Mouse (Mus musculus) hindbrain, embryonic 12.5 days (tissue): Measurements from ENCODE around the gene Soga1. TPM values are rescaled to one million over a fixed set of nuclear protein-coding genes. Genes with fewer than 3 reads are reported as not detected.
A peak's percentile ranks its signal among the peaks of the same experiment; 100 is the strongest.

Experiments used
- ATAC-seq: fragments of 200-750 bp; cut with Nextera tagmentation; 2 replicates; pipeline ENCODE4 v1.8.0; 2017; ENCODE audit warnings: moderate TSS enrichment; ENCODE audit not compliant: low FRiP score
- H3K27ac ChIP-seq: fragments of 300-500 bp; sonication (generic); 2 replicates; pipeline ENCODE4 v1.5.1; 2016; ENCODE audit warnings: mild to moderate bottlenecking
- H3K27me3 ChIP-seq: fragments of 300-500 bp; sonication (generic); 2 replicates; pipeline ENCODE4 v1.6.1; 2016; ENCODE audit warnings: mild to moderate bottlenecking
- H3K36me3 ChIP-seq: fragments of 300-500 bp; sonication (generic); 2 replicates; pipeline ENCODE4 v1.6.1; 2016; ENCODE audit warnings: mild to moderate bottlenecking
- H3K4me1 ChIP-seq: fragments of 300-500 bp; sonication (generic); 2 replicates; pipeline ENCODE4 v1.6.1; 2016
- H3K4me2 ChIP-seq: fragments of 300-500 bp; sonication (generic); replicated peaks from 2 replicates; pipeline ENCODE4 v1.6.1; 2016; ENCODE audit warnings: mild to moderate bottlenecking
- H3K4me3 ChIP-seq: fragments of 300-500 bp; sonication (generic); 2 replicates; pipeline ENCODE4 v1.5.1; 2016; ENCODE audit warnings: mild to moderate bottlenecking
- H3K9ac ChIP-seq: fragments of 300-500 bp; sonication (generic); 2 replicates; pipeline ENCODE4 v1.6.1; 2016; ENCODE audit warnings: mild to moderate bottlenecking, moderate library complexity
- H3K9me3 ChIP-seq: fragments of 300-500 bp; sonication (generic); replicated peaks from 2 replicates; pipeline ENCODE4 v1.6.1; 2016; ENCODE audit warnings: mild to moderate bottlenecking
- WGBS: fragments of 180-500 bp; shearing (Covaris S2); methylation state at CpG from one replicate; pipeline ENCODE4 v1.1.7; 2016; 5-methylcytosine and 5-hydroxymethylcytosine counted together
- polyA plus RNA-seq: library from polyadenylated mRNA; unstranded; fragments of >200 nt; fragmentation: Nextera tagmentation; extraction: Ambion mirVana; gene quantifications from 2 replicates; pipeline ENCODE4 v1.2.1, GENCODE M21; 2016

Soga1 gene
- polyA plus RNA-seq, 1 experiment from 2014 or later: 8.6 TPM

GRCm38 (mm10) chr2:156990727-156991431 lies 88.2 kb downstream of the Soga1 start:
- H3K9me3 ChIP-seq: no peaks in the 10 kb centered on the region
- peaks cover 8% of the 10 kb centered on the region for H3K4me1 ChIP-seq
- no peaks in the 10 kb centered on the region for H3K27me3 ChIP-seq
- ATAC-seq: no peak; the same call in 1 of the 2 replicates
- peak overlapping the region; percentile 91 for H3K4me2 ChIP-seq
- H3K36me3 ChIP-seq: 0 out of 2 replicates have a peak, but pooled peaks cover 3% of the 10 kb centered on the region
- peak overlapping the region; percentile 89 for H3K4me3 ChIP-seq
- WGBS: 3% methylated on average over 16 of the region's 16 CpGs
- H3K9ac ChIP-seq: peak overlapping the region; percentile 88
- H3K27ac ChIP-seq: no peak overlapping the region

GRCm38 (mm10) chr2:156987316-156987715 lies 91.7 kb downstream of the Soga1 start:
- no peaks in the 10 kb centered on the region for H3K36me3 ChIP-seq
- H3K9me3 ChIP-seq: no peaks in the 10 kb centered on the region
- no peak overlapping the region for H3K4me2 ChIP-seq
- H3K4me3 ChIP-seq: no peak overlapping the region
- no peaks in the 10 kb centered on the region for H3K27me3 ChIP-seq
- no peak for ATAC-seq
- H3K27ac ChIP-seq: no peak overlapping the region
- WGBS: 62% methylated on average over 3 of the region's 3 CpGs
- H3K9ac ChIP-seq: no peak overlapping the region
- peaks cover 8% of the 10 kb centered on the region for H3K4me1 ChIP-seq

GRCm38 (mm10) chr2:156982864-156983263 lies 96.2 kb downstream of the Soga1 start:
- Histone ChIP-seq H3K4me1 (no peaks in the 10 kb centered on the region), H3K4me2 (no peak overlapping the region), H3K27ac (no peak overlapping the region), H3K27me3 (no peaks in the 10 kb centered on the region), H3K9ac (no peak overlapping the region), H3K9me3 (no peaks in the 10 kb centered on the region), H3K36me3 (no peaks in the 10 kb centered on the region), H3K4me3 (no peak overlapping the region)
- no peak for ATAC-seq
- WGBS: 81% methylated on average over 2 of the region's 2 CpGs

GRCm38 (mm10) chr2:156981291-156981690 lies 97.8 kb downstream of the Soga1 start:
- Histone ChIP-seq H3K27ac (no peak overlapping the region), H3K36me3 (no peaks in the 10 kb centered on the region), H3K9ac (no peak overlapping the region), H3K4me2 (no peak overlapping the region), H3K27me3 (no peaks in the 10 kb centered on the region), H3K4me1 (no peaks in the 10 kb centered on the region), H3K4me3 (no peak overlapping the region), H3K9me3 (no peaks in the 10 kb centered on the region)
- ATAC-seq: no peak
- WGBS: 88% methylated on average over 4 of the region's 4 CpGs

- H3K4me1 ChIP-seq: no peaks in the 10 kb centered on the region
- H3K36me3 ChIP-seq: no peaks in the 10 kb centered on the region
- H3K27me3 ChIP-seq: no peaks in the 10 kb centered on the region
- H3K4me3 ChIP-seq: no peak overlapping the region
- no peak overlapping the region for H3K9ac ChIP-seq
- ATAC-seq: no peak
- H3K9me3 ChIP-seq: no peaks in the 10 kb centered on the region
- H3K4me2 ChIP-seq: no peak overlapping the region
- no peak overlapping the region for H3K27ac ChIP-seq
- WGBS: 82% methylated on average over 2 of the region's 2 CpGs
Measured at GRCm38 (mm10) chr2:156980059-156980458, 99.0 kb downstream of the Soga1 start.

GRCm38 (mm10) chr2:156976711-156977110 lies 102.3 kb downstream of the Soga1 start:
- H3K27me3 ChIP-seq: no peaks in the 10 kb centered on the region
- H3K36me3 ChIP-seq: no peaks in the 10 kb centered on the region
- peak overlapping the region; percentile 44; the same call in 1 of the 2 replicates for H3K27ac ChIP-seq
- ATAC-seq: peak; percentile 56; the same call in 1 of the 2 replicates
- H3K4me1 ChIP-seq: no peaks in the 10 kb centered on the region
- H3K9me3 ChIP-seq: no peaks in the 10 kb centered on the region
- no peak overlapping the region for H3K4me2 ChIP-seq
- no peak overlapping the region for H3K4me3 ChIP-seq
- no peak overlapping the region for H3K9ac ChIP-seq

- no peaks in the 10 kb centered on the region for H3K36me3 ChIP-seq
- WGBS: 74% methylated on average over 2 of the region's 2 CpGs
- H3K4me3 ChIP-seq: no peak overlapping the region
- no peak overlapping the region for H3K4me2 ChIP-seq
- H3K4me1 ChIP-seq: peaks cover 3% of the 10 kb centered on the region; the same call in 1 of the 2 replicates
- H3K27ac ChIP-seq: no peak overlapping the region
- ATAC-seq: no peak
- no peaks in the 10 kb centered on the region for H3K9me3 ChIP-seq
- no peaks in the 10 kb centered on the region for H3K27me3 ChIP-seq
- no peak overlapping the region for H3K9ac ChIP-seq
Measured at GRCm38 (mm10) chr2:156974967-156975366, 104.1 kb downstream of the Soga1 start.

- H3K4me2 ChIP-seq: no peak overlapping the region
- no peaks in the 10 kb centered on the region for H3K36me3 ChIP-seq
- no peak overlapping the region for H3K9ac ChIP-seq
- no peak overlapping the region for H3K4me3 ChIP-seq
- H3K27ac ChIP-seq: no peak overlapping the region
- ATAC-seq: no peak
- H3K9me3 ChIP-seq: no peaks in the 10 kb centered on the region
- 91% methylated on average over 5 of the region's 5 CpGs for WGBS
- peaks cover 3% of the 10 kb centered on the region; the same call in 1 of the 2 replicates for H3K4me1 ChIP-seq
- H3K27me3 ChIP-seq: no peaks in the 10 kb centered on the region
Measured at GRCm38 (mm10) chr2:156973316-156974100, 105.5 kb downstream of the Soga1 start.

GRCm38 (mm10) chr2:156970253-156970652 lies 108.8 kb downstream of the Soga1 start:
- H3K27ac ChIP-seq: no peak overlapping the region

GRCm38 (mm10) chr2:156968501-156968900 lies 110.6 kb downstream of the Soga1 start:
- WGBS: 86% methylated on average over 4 of the region's 4 CpGs
- H3K4me3 ChIP-seq: no peak overlapping the region
- no peaks in the 10 kb centered on the region for H3K27me3 ChIP-seq
- H3K4me1 ChIP-seq: peaks cover 3% of the 10 kb centered on the region; the same call in 1 of the 2 replicates
- no peaks in the 10 kb centered on the region for H3K36me3 ChIP-seq
- no peak overlapping the region for H3K27ac ChIP-seq
- ATAC-seq: no peak
- no peak overlapping the region for H3K4me2 ChIP-seq
- H3K9me3 ChIP-seq: no peaks in the 10 kb centered on the region
- no peak overlapping the region for H3K9ac ChIP-seq

More at GRCm38 (mm10) chr2:156970253-156970652, 108.8 kb downstream of the Soga1 start:
- H3K4me1 ChIP-seq: peaks cover 3% of the 10 kb centered on the region; the same call in 1 of the 2 replicates
- H3K36me3 ChIP-seq: no peaks in the 10 kb centered on the region
- H3K4me2 ChIP-seq: no peak overlapping the region
- H3K9me3 ChIP-seq: no peaks in the 10 kb centered on the region
- no peaks in the 10 kb centered on the region for H3K27me3 ChIP-seq
- H3K4me3 ChIP-seq: no peak overlapping the region
- no peak for ATAC-seq
- no peak overlapping the region for H3K9ac ChIP-seq
- 80% methylated on average over 7 of the region's 7 CpGs for WGBS

- Histone ChIP-seq H3K4me1 (peaks cover 3% of the 10 kb centered on the region; the same call in 1 of the 2 replicates), H3K4me3 (no peak overlapping the region), H3K4me2 (no peak overlapping the region), H3K36me3 (no peaks in the 10 kb centered on the region), H3K27ac (no peak overlapping the region), H3K9me3 (no peaks in the 10 kb centered on the region), H3K9ac (no peak overlapping the region), H3K27me3 (no peaks in the 10 kb centered on the region)
- no peak for ATAC-seq
- 78% methylated on average over 6 of the region's 6 CpGs for WGBS
Measured at GRCm38 (mm10) chr2:156967388-156967787, 111.7 kb downstream of the Soga1 start.
